In the genomic region with DNA sequence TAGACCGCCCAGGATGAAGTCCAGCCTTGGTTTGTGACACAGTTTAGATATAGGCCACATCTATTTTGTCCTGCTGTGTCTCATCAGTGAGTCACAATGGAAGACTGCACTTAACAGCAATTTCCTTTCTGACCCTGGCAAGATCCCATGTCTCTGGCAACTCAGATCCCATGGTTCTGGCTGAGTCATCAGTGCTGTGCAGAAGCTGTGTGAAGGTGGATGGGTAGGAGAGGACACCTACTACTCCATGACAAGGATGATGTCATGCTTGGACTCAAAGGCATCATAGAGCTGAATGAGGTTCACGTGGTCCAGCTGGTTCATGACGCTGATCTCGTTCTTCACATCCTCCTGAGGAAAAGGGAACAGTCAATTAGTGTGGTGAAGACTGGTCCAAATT, we compare ENCODE assay signal across 19 mouse cellular contexts.
DNase-seq lines count a peak whose midpoint lies in the region; ATAC-seq and TF ChIP-seq lines count a peak whose summit lies in the region.
"Had no signal": no experiment of that assay in that cellular context is flagged by ENCODE, and none has a peak within 500 bp of the region (broad histone marks: within the 10 kb centered on the region; RNA-seq: fewer than 3 reads in every experiment).

No protein-coding gene starts in this region.

- ATAC-seq in heart, postnatal 0 days (ENCODE audit: insufficient read depth, low read depth) = peak; percentile 30; the same call in 1 of the 2 replicates
- no peak for ATAC-seq in midbrain, embryonic 16.5 days
- ATAC-seq: activated CD4-positive, CD25-positive, alpha-beta regulatory T cell, adult 4 months; inflammation-experienced regulatory T-cells, adult 6 months; midbrain, embryonic 13.5 days had no signal

- TF ChIP-seq EP300 in heart, postnatal 0 days (IDR thresholded peaks at IDR 0.05; ENCODE audit: low read depth) = no peak

- H3K4me2 ChIP-seq in heart, postnatal 0 days (ENCODE audit: low read depth, low read length) = no peak overlapping the region
- peak overlapping the region; percentile 20 for H3K4me2 ChIP-seq in myocyte (ENCODE audit: low read depth)
- H3K4me2 ChIP-seq in midbrain, embryonic 16.5 days (ENCODE audit: low read length) = no peak overlapping the region
- H3K4me2 ChIP-seq: embryonic facial prominence, embryonic 15.5 days; hindbrain, embryonic 12.5 days; midbrain, embryonic 13.5 days; stomach, embryonic 15.5 days had no signal

- no peak for TF ChIP-seq CTCF in heart, postnatal 0 days (IDR thresholded peaks at IDR 0.05; ENCODE audit: low read depth)
- no peak for TF ChIP-seq CTCF in C2C12 (IDR thresholded peaks at IDR 0.05; ENCODE audit: control insufficient read depth, insufficient read depth, insufficient read length)

- H3K4me3 ChIP-seq in heart, postnatal 0 days (ENCODE audit: low read depth, low read length) = no peak overlapping the region
- H3K4me3 ChIP-seq in C2C12 (ENCODE audit: insufficient read depth, poor library complexity, severe bottlenecking) (no peak overlapping the region), myocyte (no peak overlapping the region)
- H3K4me3 ChIP-seq in midbrain, embryonic 16.5 days (ENCODE audit: low read depth, low read length) = no peak overlapping the region
- H3K4me3 ChIP-seq: embryonic facial prominence, embryonic 15.5 days; hindbrain, embryonic 12.5 days; midbrain, embryonic 13.5 days; stomach, embryonic 15.5 days had no signal

- H3K79me3 ChIP-seq in C2C12 (ENCODE audit: low read depth) = no peaks in the 10 kb centered on the region

- no peak overlapping the region for H3ac ChIP-seq in C2C12 (ENCODE audit: control insufficient read depth, insufficient read length, low read depth)
- H3ac ChIP-seq in myocyte (ENCODE audit: control insufficient read depth, insufficient read length) = no peak overlapping the region

- no peak for DNase-seq in heart, postnatal 0 days (ENCODE audit: low spot score)
- DNase-seq in heart, postnatal 4 days = no peak
- peak; percentile 80 for DNase-seq in adrenal gland, adult 2 months
- no peak for DNase-seq in testis, postnatal 10 days (ENCODE audit: low spot score)
- DNase-seq: cerebellum, adult 9-10 months; layer of hippocampus, postnatal 36 days; lung, adult 18-20 months; lung, postnatal 4 days; retina, postnatal 1 day had no signal

- 76% methylated on average over 4 of the region's 4 CpGs for WGBS in heart, postnatal 0 days
- WGBS in midbrain, embryonic 16.5 days = 92% methylated on average over 4 of the region's 4 CpGs

- no peak overlapping the region for H3K27ac ChIP-seq in heart, postnatal 0 days (ENCODE audit: low read depth)
- H3K27ac ChIP-seq in midbrain, embryonic 16.5 days (ENCODE audit: low read length) = no peak overlapping the region
- H3K27ac ChIP-seq: embryonic facial prominence, embryonic 15.5 days; hindbrain, embryonic 12.5 days; midbrain, embryonic 13.5 days; stomach, embryonic 15.5 days had no signal

- no peaks in the 10 kb centered on the region for H3K36me3 ChIP-seq in heart, postnatal 0 days (replicated peaks; ENCODE audit: control insufficient read depth, insufficient read depth, low read length)
- no peaks in the 10 kb centered on the region for H3K36me3 ChIP-seq in C2C12 (ENCODE audit: control insufficient read depth, insufficient read depth)
- H3K36me3 ChIP-seq in myocyte (ENCODE audit: control insufficient read depth, insufficient read depth) = peaks cover 14% of the 10 kb centered on the region
- H3K36me3 ChIP-seq in midbrain, embryonic 16.5 days (ENCODE audit: control insufficient read depth, insufficient read depth, low read length) = no peaks in the 10 kb centered on the region
- H3K36me3 ChIP-seq: embryonic facial prominence, embryonic 15.5 days; hindbrain, embryonic 12.5 days; midbrain, embryonic 13.5 days; stomach, embryonic 15.5 days had no signal

- no peaks in the 10 kb centered on the region for H3K27me3 ChIP-seq in heart, postnatal 0 days (ENCODE audit: control insufficient read depth, insufficient read depth, low read length)
- H3K27me3 ChIP-seq in C2C12 (ENCODE audit: control insufficient read depth, insufficient read depth, insufficient read length) = no peaks in the 10 kb centered on the region
- no peaks in the 10 kb centered on the region for H3K27me3 ChIP-seq in myocyte (ENCODE audit: control insufficient read depth, insufficient read depth, insufficient read length)
- H3K27me3 ChIP-seq in midbrain, embryonic 16.5 days (ENCODE audit: control insufficient read depth, insufficient read depth, low read depth, low read length) = no peaks in the 10 kb centered on the region
- H3K27me3 ChIP-seq: CH12.LX; embryonic facial prominence, embryonic 15.5 days; hindbrain, embryonic 12.5 days; midbrain, embryonic 13.5 days; stomach, embryonic 15.5 days had no signal

- H3K79me2 ChIP-seq in C2C12 (ENCODE audit: control insufficient read depth, insufficient read depth) (no peaks in the 10 kb centered on the region), myocyte (ENCODE audit: control insufficient read depth, insufficient read depth) (no peaks in the 10 kb centered on the region)

- TF ChIP-seq POLR2A in myocyte (IDR thresholded peaks at IDR 0.05; ENCODE audit: insufficient read length, low read depth) = no peak

- no peaks in the 10 kb centered on the region for H3K9me3 ChIP-seq in heart, postnatal 0 days (replicated peaks; ENCODE audit: control insufficient read depth, low read length)
- no peaks in the 10 kb centered on the region for H3K9me3 ChIP-seq in midbrain, embryonic 16.5 days (replicated peaks; ENCODE audit: control insufficient read depth, low read length, poor library complexity, severe bottlenecking)
- H3K9me3 ChIP-seq: embryonic facial prominence, embryonic 15.5 days; hindbrain, embryonic 12.5 days; midbrain, embryonic 13.5 days; stomach, embryonic 15.5 days had no signal

- H3K4me1 ChIP-seq in heart, postnatal 0 days (ENCODE audit: control insufficient read depth, insufficient read depth) = no peaks in the 10 kb centered on the region
- no peaks in the 10 kb centered on the region for H3K4me1 ChIP-seq in midbrain, embryonic 16.5 days (ENCODE audit: control insufficient read depth, insufficient read depth, low read length)
- H3K4me1 ChIP-seq: embryonic facial prominence, embryonic 15.5 days; hindbrain, embryonic 12.5 days; midbrain, embryonic 13.5 days; stomach, embryonic 15.5 days had no signal

- no peak overlapping the region for H3K9ac ChIP-seq in heart, postnatal 0 days (replicated peaks; ENCODE audit: low read depth, low read length)
- H3K9ac ChIP-seq in midbrain, embryonic 16.5 days (ENCODE audit: low read depth, low read length) = no peak overlapping the region
- H3K9ac ChIP-seq: embryonic facial prominence, embryonic 15.5 days; hindbrain, embryonic 12.5 days; midbrain, embryonic 13.5 days; stomach, embryonic 15.5 days had no signal

TF ChIP-seq in C2C12, 6 proteins besides CTCF, POLR2A, EP300 and RAD21:
- peak; percentile 83 for TF ChIP-seq FOSL1 (IDR thresholded peaks at IDR 0.05; ENCODE audit: insufficient read depth, low read length, poor library complexity, severe bottlenecking)
- TF ChIP-seq USF1 (IDR thresholded peaks at IDR 0.05; ENCODE audit: low read depth) = peak; percentile 81
- no peak for TF ChIP-seq MAX (IDR thresholded peaks at IDR 0.05)

TF ChIP-seq in myocyte, 11 proteins besides CTCF, POLR2A, EP300 and RAD21:
- TF ChIP-seq USF1 (IDR thresholded peaks at IDR 0.05; ENCODE audit: low read depth) (no peak), E2F4 (IDR thresholded peaks at IDR 0.05; ENCODE audit: insufficient read depth) (no peak), CEBPB (IDR thresholded peaks at IDR 0.05; ENCODE audit: insufficient read depth, poor library complexity, severe bottlenecking) (0 out of 2 replicates have a peak, but pooled peaks have one; percentile 17)
